Mouse (Mus musculus) large intestine, adult 2 months (tissue): Measurements from ENCODE around the gene Mycl. TPM values are rescaled to one million over a fixed set of nuclear protein-coding genes. Genes with fewer than 3 reads are reported as not detected.
"Not testable (repeated sequence)": the region's sequence is repeated elsewhere in the genome, so short reads cannot be mapped to it uniquely, and the experiment has no call there.

Experiments
- DNase-seq: peaks from one replicate; pipeline ENCODE4 v3.0.0-alpha.2; 2012; ENCODE audit warnings: low read depth, low spot score
- WGBS: fragments of 180-500 bp; shearing (Covaris S2); methylation state at CpG from one replicate; pipeline ENCODE4 v1.1.7; 2018; 5-methylcytosine and 5-hydroxymethylcytosine counted together
- polyA plus RNA-seq: library from polyadenylated mRNA; depleted of rRNA; stranded (reverse); fragments of >200 nt; gene quantifications from 2 replicates; pipeline ENCODE4 v1.2.3, GENCODE M21; 2012

Mycl gene
- polyA plus RNA-seq, 1 experiment = 9.8 TPM

DNA sequence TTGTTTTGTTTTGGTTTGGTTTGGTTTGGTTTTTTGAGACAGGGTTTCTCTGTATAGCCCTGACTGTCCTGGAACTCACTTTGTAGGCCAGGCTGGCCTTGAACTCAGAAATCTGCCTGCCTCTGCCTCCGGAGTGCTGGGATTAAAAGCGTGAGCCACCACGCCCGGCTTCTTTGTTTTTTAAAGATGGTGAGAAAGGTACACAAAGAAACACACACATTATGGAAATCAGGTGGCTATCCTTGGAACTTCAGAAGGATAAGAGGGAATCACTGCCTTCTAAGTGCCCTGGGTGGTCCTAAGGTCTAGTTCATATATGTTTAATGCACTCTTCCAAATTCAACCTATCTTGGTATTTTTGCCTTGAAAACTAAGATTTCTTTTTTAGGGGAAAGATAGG, 17.0 kb downstream of the Mycl start:
- DNase-seq = not testable (repeated sequence)
- 93% methylated on average over 4 of the region's 4 CpGs for WGBS

DNA sequence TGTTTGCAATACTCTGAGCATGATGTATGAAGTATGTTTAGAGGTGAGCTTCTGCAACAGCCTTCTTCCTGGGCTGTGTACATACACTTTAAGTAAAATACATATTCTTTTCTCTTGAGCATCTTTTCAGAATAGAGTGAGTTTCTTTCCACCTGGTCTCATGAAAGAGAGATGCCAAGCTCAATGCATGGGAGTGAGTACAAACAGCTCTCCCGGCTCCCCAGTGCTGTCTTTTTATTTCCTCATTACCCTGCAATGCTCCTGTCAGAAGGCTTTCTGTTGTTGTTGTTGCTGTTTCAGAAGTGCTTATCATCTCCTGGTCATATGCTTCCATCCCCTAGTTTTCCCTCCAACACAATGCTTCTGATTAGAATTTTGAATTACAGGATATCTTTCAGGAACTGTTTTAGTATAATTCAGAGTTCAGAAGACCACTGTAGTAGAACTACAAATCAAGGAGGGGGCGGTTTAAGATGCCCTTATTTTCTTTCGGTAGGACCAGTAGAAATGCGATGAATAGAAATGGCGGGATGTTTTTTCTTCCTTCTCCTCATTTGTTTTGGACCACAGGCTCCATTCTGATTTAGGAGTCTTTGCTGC, 18.0 kb downstream of the Mycl start:
- 66% methylated on average over 5 of the region's 5 CpGs for WGBS
- no peak for DNase-seq

DNA sequence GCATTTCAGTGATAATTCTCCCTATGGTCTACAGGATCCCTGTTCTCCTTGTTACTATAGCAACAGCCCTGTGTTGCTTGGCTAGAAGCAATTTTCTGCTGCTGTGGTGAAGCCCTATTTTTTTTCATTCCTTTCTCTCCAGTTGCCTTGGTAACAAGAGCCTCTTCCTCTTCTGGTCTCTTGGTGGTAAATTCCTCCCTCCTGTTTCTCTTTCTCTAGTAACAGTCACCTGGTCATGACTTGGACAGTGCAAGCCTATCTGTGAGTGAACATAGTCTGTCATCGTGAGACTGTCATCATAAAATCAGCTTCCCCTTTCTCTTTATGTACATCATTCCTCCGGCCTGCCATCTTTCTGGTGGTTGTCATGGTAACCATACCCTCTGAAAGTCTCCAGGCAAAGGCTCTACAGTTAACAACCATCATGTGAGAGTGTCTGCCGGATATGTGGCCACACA, 18.5 kb downstream of the Mycl start:
- DNase-seq = no peak
- WGBS = 46% methylated on average over 3 of the region's 3 CpGs

DNA sequence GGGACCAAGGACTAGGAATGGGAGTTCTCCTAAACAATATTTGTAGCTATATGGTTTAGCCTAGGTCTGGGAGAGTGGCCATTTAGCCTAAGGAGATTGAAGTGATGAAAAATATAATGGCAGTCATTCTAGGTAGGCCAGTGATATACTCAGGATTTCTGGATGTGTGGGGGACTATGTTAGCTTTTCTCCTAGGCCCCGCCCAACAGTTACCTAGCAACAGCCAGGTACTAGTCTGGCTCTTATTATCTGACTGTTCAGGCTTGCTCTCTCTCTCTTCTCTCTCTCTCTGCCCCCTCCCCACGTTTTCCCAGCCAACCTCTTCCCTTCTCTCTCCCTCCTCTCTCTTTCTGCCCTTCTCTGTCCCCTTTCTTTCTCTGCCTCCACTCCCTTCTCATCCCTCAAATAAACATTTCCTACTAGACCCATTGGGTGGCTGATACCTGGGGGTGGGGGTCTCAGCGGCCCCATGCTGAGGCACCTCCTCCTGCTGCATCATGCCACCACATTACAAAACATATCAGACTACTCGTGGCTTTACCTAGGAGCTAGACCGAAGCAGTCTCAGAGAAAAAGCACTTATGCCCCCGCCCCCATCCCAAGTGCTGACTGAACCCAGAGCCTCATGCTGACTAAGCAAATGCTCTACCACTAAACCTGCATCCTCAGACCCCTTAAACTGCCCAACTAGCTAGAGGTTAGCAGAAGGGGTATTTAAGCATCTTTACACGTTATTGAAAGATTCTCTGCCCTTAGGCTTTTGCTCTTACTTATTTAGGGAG, 19.2 kb downstream of the Mycl start:
- no peak for DNase-seq
- WGBS = 58% methylated on average over 7 of the region's 7 CpGs

DNA sequence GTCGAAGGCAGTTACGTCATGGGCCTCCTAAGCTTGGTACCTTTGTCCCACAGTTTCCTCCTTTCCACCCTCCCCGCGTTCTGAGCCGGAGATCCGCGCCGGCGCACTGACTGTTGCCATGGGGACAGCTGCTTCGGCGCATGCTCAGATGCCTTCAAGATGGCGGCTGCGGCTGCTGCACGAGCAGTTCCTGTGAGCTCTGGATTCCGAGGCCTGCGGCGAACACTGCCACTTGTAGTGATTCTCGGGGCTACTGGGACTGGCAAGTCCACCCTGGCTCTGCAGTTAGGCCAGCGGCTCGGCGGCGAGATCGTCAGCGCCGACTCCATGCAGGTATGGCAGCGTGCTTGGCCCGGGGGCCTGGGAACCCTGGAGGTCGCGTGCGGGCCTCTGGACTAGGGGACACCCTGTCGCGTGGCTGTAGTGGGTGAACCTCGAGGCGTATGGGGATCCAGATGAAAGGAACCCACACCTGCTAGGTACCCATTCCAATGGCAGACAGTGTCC, 21.1 kb downstream of the Mycl start, which contains the start of gene Trit1:
TSS of gene Trit1 (plus strand) at position 147 of the 507 bp plus-strand sequence.
- under 1% methylated on average over 34 of the region's 34 CpGs for WGBS
- DNase-seq = peak; percentile 75

DNA sequence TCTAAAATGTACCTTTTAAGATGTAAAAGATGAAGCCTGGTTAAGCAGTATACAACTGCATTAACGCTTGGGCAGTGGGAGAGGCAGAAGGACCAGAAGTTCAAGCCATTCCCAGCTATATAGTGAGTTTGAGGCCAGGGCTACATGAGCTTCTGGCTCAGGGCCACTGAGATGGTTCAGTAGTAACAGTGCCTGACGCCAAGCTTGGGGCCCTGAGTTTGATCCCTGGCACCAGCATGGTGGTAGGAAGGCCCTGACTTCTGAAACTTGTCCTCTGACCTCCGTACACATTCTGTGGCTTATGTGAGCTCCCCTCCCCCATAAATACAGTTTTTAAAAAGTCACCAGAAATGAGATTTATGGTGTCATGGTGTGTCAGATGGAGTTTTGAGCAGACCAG, 26.1 kb downstream of the Mycl start:
- no peak for DNase-seq
- WGBS = 84% methylated on average over 3 of the region's 3 CpGs

DNA sequence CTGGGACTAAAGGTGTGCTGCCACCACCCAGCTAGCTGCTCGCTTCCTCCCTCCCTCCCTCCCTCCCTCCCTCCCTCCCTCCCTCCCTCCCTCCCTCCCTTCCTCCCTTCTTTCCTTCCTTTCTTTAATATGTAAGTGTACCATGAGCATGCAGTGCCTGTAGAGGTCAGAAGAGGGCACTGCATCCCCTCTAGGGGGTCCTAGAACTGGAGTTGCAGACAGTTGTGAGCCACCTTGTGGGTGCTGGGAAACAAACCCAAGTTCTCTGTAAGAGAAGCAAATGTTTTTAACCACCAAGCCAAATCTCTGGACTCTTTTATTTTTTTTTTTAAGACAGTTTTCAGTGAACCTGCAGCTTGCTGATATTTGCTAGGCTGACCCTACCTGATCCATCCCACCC, 27.4 kb downstream of the Mycl start:
- WGBS = 88% methylated on average over 1 of the region's 1 CpGs

DNA sequence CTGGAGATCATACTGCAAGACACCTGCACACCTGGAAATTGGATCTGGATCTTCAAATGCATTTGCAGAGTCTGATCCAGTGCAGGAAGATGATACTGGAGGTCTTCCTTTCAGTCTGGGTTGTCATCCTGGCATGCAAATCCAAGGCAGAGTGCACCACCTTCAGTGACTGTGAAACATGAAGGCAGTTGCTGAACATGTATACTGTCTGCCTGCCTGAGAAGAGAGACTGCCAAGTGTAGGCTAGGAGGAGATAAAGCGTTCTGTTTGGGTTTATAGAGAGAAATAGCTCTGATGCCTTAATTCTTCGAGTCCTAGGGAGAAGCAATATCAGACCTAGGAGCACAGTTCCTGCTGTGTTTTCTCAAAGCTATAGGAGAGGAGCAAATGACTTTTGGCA, 30.0 kb downstream of the Mycl start:
- 60% methylated on average over 2 of the region's 2 CpGs for WGBS

More for the DNA sequence above, 27.4 kb downstream of the Mycl start:
- DNase-seq = no peak

DNA sequence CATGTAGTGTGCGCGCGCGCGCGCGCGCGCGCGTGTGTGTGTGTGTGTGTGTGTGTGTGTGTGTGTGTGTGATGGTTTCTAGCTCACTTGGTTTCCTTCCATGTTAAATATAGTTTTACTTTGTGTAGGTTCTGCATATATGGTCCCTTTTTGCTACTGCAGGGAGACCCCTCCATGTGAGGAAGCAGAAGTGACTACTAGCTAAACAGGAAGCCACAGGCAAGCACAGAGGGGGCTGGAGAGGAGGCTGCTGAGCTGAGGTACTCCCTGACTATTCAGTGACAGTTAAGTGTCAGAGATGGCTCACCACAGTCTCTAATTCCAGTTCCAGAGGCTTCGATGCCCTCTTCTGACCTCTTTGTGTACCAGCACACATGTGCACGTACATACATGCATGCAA, 30.7 kb downstream of the Mycl start:
- no peak for DNase-seq
- WGBS = 95% methylated on average over 13 of the region's 13 CpGs

More for the DNA sequence above, 30.0 kb downstream of the Mycl start:
- no peak for DNase-seq

DNA sequence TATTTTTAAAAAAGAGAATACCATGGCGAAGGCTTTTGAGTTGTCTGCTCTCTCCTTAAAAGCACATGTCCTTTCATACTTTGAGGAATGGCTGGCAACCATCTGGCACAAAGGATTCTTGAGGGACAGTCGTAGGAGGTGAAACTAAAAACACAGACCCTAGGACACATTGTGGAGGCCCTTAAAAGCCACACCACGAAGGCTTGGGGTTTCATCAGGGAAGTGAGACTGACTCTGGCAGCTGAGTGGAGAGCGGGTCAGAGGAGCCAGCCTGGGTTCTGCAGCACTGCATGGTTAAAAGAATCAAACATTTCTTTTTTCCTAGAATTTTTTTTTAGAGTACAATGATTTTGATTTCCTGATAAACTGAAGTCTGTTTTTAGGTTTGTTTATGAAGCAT, 31.1 kb downstream of the Mycl start:
- no peak for DNase-seq
- WGBS = 70% methylated on average over 4 of the region's 4 CpGs

DNA sequence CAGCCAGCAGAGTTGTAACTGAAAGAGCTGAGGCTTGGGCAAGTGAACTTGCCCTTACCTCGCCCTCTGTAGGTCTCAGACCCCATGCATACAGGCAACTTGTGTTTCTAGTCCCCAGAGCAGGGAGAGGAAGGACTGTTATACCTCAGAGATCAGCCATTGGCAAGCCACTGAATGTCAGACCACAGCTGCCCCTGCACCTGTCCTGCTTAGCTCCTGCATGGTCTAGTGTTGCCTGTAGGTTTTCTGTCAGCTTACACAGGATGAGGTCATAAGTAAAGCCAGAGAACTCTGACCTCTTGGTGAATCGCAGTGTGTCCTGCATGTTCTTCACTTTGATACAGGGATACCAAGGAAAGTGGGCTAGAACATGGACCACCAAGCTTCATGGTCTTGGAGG, 39.4 kb downstream of the Mycl start:
- DNase-seq = no peak
- WGBS = 88% methylated on average over 2 of the region's 2 CpGs

DNA sequence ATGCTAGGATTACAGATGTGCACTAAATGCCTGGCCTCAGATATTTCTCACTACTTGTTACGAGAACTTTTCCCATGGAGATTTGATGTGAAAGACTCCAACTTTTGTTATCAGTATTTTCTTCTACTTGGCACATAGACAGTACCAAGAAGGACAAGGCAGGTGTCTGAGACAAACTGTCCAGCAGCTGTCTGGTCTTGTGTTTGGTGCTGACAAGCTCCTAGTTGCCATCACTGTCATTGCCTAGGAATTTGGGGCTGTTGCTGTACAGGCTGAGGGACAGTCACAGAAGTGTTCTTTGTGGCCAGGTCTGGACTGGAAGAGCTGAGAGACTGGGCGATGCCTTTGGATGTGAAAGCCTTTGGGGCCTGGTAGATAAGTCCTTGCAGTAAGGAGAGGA, 40.2 kb downstream of the Mycl start:
- WGBS = 97% methylated on average over 2 of the region's 2 CpGs
- DNase-seq = no peak

DNA sequence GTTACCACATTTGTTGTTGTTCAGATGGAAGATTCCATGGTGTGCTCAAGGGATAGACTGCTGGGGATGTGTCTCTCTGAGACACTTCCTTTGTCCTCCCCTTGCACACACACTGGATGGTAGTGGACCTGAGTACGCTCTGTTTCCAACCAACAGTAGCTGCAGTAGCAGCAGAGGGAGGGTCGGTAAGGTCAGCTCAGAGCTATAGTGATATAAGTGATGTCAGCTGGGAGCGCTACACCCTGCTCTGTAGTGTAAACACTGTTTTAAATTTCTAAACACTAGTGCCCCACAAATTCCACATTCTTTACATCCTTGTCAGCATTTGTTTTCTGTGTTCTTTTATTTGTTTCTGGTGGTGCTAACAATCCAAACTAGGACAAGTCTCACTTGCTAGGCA, 41.3 kb downstream of the Mycl start:
- WGBS = 61% methylated on average over 3 of the region's 3 CpGs
- no peak for DNase-seq

DNA sequence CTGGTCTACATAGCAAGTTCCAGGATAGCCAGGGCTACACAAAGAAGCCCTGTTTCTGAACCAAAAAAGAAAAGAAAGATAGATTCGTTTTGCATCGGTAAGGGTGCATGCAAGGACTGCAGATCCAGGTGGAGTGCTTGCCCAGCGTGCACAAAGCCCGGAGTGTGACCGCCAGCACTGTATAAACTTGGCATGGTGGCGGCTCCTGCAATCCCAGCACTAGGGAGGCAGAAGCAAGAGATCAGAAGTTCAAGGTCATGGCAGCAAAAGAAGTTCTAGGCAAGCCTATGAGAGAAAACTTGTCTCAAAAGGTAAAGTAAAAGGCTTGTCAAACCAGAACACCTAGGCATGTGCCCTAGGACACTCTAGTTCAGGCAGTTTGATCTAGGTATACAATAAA, 45.7 kb downstream of the Mycl start:
- 87% methylated on average over 6 of the region's 6 CpGs for WGBS
- DNase-seq = no peak

DNA sequence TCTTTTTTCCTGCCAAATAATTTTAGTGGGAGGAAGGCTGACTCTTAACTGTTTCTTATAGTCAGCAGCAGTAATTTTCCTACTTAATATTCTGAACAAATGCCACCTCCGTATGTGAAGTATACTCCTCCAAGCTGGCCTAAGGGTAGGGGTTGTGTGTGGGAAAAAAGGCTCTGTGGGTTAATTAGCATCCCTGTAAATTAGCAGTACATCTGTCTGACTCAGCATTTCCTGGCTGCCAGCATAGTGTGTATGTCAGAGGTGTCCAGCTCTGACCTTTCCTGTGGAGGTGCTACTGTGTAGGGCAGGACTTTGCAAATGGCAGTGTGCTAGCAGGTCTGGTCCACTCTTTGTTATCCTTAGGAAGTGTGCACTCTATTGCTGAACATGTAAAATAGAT, 48.4 kb downstream of the Mycl start:
- WGBS = 65% methylated on average over 1 of the region's 1 CpGs
- DNase-seq = no peak

DNA sequence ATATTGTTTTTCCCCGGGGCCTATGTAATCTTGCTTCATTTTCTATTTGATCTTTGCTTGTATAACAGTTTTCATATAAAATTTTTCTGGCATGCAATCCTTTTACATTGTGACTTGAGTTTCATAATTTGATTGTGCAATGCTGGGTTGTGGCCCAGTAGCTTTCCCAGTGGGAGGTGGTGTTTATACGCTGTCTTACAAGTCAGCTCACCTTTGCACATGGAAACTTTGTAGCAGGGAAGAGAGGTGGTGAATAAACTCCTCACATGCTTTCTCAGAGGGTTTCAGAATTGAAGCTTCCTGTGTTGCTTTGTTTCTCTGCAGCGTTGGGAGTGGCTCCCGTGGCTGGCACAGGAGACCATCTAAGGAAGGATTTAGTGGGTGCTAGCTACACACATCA, 49.4 kb downstream of the Mycl start:
- peak; percentile 71 for DNase-seq
- 22% methylated on average over 4 of the region's 4 CpGs for WGBS

DNA sequence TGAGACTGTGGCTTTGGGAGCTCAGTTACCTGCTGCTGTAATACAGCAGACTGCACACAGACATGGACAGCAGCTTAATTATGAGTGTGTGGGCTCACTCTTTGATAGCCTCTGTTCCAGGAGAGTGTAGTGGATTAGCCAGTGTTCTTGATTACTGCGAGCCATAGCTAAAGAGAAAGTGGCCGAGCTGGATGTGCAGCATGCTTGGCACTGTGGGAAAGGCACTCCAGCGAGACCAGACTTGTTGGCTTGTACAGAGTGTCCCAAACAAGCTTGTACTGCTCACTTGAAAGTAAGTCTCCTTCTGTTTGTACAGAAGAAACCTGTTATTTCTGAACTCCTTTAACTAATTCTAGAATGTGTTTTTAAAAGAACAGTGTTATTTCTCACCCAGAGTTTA, 50.8 kb downstream of the Mycl start:
- DNase-seq = no peak
- WGBS = 25% methylated on average over 3 of the region's 3 CpGs

DNA sequence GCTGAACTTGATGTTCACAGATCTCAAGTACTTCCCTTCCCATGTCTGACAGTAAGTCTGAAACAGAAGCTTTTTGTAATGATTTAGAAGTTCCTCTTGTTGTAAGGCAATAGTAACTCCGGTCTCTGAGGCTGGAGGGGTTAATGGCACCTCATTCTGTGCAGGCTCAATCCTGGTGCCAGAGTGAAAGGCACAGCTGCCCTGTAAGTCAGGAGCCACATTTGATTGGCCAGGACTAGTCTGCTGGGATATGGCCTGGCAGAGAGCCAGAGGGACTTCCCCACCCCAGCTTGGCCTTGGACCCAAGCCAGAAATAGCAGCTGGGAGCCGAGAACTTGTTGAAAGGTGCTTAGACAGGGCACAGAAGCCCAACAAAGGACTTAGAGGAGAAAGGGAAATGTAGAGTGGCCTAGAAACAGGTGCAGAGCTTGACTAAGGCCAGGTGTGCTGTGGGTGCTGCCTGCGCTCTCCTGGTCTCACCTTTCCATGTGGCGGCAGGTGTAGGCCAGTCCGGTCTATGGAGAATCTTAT, 55.3 kb downstream of the Mycl start:
- peak; percentile 95 for DNase-seq
- 23% methylated on average over 5 of the region's 5 CpGs for WGBS
